Mouse (Mus musculus) T-cell, adult 2 months (primary cell): ENCODE results near the gene Iqsec2.

ENCODE experiments used
- DNase-seq: peaks from one replicate; pipeline ENCODE4 v3.0.0; 2022; ENCODE audit warnings: low spot score

Gene Iqsec2

DNA sequence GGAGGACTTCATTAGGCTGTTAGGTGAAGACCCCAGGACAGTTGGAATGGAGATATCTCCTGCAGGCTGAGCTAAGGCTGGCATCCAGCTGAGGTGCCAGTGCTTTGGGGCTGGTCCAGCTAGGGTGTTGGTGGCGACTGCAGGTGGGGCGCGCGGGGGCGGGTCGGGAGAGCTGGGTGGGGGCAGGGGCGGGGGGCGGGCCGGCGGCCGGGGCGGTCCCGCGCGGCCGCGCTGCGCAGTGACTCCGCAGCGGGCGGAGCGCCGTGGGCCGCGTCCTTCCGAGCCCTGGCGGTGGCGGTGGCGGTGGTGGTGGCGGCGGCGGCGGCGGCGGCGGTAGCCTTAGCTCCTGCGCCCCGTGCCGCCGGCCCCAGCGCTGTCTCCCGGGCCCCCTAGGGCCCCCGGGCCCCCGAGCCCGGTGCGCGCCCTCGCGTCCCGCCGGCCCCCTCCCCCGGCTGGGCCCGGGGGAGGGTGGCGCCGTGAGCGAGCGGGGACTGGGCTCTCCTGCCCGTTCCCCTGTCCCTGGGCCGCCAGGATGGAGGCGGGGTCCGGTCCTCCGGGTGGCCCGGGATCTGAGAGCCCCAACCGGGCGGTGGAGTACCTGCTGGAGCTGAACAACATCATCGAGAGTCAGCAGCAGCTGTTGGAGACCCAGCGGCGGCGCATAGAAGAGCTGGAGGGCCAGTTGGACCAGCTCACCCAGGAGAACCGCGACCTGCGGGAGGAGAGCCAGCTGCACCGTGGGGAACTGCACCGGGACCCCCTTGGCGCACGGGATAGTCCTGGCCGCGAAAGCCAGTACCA is at the start of gene Iqsec2:
Gene Iqsec2 (plus strand): TSS at position 328 of the 801 bp plus-strand sequence.
- DNase-seq, result no peak

DNA sequence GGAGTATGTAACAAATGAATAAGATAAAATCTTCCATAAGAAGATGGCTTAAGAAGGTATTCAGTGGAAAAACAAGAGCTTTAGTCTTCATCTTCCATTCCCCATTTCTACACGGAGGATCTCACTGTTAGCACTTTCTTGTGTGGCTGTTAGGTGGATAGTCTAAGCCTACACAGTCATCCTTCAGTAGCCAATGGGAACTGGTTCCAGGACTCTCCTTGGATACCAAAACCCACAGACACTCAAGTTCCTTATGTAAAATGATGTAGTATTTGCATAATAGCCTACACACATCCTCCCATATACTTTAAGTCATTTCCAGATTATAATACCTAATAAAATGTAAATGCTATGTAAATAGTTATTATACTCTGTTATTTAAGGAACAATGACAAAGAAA is 46.5 kb upstream of the Iqsec2 start:
- DNase-seq, result no peak

DNA sequence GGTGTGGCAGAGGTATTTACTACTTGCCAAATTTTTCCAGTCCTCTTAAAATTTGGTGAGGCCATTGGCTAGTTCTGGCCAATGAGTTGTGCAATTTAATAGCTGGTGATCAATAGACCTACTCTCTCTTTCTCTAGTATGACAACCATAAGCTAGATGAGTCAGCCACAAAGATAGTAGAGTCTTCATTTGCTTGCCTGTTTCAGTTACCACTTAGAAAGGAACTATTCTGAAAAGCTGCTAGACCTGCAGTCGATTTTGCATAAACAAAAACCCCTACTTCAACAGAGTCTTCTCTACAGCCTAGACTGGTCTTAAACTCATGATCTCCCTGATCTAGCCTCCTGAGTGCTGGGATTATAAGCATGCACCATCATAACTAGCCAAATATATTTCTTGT is 22.4 kb upstream of the Iqsec2 start:
- no peak for DNase-seq

DNA sequence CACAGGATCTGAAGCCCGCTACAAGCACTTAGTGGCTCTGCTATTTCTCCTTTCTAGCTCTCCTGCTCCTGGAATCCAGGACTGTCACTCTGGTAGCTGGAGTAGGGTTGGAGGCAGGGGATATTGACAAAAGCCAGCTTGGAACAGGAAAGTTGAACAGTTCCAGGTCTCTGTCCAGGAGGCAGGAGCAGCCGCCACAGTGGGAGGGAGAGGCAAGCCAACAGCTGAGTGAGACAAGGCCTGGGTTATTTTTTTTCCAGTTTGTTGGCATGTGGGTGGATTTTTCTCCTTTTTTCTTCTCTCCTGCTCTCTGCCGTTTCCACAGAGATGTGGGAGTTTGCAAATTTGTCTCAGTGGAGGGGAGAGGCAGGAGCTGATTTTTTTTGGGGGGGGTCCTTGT is 13.3 kb upstream of the Iqsec2 start:
- DNase-seq, result no peak

DNA sequence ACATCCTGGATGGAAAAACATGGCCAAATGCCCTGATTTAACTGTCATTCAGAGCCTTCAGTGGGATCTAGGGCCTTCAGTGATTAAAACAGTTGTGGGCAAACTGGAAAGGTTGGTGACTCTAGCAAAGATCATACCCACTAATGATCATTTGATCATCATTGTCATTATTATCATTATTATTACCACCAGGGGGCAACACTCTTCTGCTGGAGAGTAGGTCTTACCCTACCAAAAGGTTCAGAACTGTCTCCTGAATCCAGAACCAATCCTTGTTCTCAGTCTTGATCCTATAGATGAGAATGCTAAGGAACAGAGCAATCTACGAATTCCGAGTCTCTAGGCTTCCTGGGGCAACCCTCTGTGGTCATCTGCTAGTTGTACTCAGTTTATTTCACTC is 12.0 kb upstream of the Iqsec2 start:
- no peak for DNase-seq

DNA sequence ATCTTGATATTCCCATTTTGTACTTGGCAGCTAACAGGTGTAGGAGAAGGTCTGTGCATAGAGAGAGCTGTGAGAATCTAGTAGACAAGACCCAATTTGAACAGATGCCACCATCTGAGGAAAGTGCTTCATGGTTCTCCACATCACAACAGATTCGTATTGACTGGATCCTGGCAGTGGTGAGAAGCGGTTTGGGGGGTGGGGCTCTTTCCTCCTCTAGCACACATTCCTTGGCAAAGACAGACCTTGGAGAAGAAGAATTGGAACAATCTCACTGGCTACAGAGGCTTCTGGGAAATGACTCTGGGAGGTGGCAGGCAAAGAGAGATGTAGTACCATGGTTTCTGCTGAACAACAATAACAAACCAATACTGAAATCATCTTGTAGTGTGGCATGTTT is 8.9 kb upstream of the Iqsec2 start:
- DNase-seq, result no peak

DNA sequence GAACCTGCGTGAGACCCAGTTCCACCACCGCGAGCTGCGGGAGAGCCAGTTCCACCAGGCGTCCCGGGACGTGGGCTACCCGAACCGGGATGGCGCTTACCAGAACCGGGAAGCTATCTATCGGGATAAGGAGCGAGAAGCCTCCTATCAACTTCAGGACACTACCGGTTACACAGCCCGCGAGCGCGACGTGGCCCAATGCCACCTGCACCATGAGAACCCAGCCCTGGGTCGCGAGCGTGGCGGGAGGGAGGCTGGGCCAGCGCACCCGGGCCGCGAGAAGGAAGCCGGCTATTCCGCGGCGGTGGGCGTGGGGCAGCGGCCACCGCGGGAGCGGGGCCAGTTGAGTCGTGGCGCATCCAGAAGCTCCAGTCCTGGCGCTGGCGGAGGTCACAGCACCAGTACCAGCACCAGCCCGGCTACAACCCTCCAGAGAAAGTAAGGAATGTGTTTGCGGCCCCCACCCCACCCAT is 710 bp downstream of the Iqsec2 start:
- no peak for DNase-seq

DNA sequence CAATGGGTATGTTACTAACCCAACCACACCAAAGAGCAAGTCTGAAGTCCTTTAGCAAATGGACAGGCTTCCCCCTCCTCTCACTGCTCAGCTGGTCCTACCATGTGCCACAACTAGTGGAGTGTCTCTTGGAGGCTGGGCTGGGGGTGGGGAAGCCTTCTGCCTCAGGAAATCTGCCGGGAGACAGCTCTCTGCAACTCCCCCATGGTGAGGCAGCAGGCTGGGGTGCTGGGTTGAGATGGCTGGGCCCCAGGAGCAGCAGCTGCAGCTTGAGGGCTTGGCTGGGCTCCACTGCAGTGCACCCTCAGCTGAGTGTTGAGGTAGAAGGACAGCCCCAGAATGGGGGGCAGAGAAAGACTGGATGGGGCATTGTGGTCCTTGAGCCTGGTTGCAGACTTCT is 2.1 kb downstream of the Iqsec2 start:
- no peak for DNase-seq

DNA sequence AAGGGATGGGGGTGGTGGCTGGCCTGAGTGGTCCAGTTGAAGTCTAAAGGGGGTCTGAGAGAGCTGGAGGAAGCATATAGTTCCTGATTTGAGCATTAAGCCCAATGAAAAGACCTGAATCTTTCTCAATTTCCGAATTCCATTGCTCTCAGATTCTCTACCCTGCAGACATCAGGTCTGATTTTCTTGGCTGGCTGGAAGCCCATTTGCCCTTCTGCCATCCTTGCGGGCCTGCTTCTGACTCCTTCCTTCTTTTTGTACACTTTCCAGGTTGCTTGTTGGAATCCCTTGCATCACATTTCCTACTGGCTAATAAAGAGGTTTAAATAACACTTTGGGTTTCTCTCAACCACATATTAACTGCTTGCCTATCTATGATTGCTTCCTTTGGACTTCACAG is 2.6 kb downstream of the Iqsec2 start:
- no peak for DNase-seq

DNA sequence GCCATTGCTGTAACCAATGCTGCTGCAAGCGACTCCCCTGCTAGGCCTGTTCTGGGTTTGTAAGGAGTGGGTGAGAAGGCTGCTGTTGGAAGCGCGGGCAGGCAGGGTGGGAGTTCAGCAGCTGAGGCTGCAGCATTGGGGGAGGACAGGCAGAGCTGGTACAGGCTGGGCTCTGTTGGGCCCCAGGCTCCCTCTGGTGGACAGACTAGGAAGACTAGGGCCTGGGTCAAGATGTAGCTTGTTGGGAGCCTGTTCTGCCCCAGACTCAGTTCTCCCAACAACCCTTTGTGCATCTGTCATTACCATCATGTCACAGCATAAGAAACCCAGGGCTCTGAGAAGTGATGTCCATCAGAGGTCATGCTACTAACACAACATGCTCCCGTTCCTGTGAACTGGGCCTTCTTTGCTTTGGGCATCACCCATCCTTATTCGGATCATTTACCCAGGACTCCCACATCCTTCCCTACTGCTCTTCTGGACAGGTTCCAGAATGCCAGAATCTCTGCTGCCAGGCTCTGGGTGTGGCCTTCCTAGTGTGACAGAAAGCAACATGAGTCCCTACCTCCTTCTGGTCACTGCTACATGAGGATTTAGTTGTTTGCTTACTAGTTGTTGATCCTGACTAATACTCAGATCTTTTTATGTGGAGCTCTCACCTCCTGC is 3.5 kb downstream of the Iqsec2 start:
- DNase-seq, result peak; percentile 31

DNA sequence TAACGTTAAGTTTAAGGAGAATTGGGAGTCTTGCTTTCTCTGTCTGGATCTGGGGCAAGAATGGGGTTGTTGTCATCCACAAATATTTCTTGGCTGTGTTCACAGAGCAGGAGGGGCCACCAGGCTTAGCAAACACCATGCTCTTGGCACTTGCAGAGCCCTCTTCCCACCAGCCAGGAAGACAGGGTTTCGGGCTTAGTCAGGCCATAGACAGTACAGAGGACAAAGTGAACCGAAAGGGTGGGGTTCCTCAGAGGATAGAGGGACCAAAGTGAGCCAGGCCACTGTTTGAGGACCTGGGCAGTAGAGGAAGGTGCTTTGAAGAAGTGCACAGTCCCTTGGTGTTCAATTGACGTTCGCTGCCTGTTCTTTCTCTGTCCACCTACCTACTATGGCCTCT is 4.6 kb downstream of the Iqsec2 start:
- no peak for DNase-seq

DNA sequence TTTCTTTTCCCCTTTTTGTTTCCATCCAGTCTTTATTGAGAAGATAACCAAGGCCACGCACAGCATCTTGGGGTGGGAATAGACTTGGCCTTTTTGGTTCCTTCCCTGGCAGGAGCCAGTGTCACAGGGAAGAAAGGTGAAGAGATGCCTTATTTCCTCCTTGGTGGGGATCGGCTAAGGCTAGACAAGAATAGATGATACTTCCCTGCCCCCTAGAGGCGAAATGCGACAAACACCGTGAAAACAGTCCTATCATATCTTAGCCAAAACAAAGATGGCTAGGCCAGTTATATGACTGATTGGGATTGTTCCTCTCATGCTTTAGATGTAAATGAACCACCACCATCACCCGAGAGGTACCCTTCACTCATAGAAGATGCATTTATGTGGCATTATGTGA is 7.6 kb downstream of the Iqsec2 start:
- DNase-seq, result peak; percentile 25

DNA sequence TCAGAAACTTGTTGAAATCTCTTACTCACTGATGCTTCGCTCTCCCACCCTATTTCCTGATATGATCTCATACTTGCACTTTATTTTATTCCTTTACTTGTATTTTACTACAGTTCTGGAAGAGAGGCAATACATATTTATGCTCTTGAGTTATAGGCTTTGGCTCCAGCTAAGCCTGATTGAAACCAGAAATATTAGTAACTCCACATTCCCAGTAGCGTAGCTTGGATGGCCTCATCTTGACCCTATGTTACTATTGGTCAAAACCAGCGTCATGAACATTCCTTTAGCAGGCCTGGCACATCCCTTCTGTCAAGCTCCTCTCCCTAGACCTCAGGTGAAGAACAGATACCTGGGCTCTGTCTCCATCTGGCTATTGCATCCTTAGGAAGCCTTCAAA is 14.2 kb downstream of the Iqsec2 start:
- no peak for DNase-seq

DNA sequence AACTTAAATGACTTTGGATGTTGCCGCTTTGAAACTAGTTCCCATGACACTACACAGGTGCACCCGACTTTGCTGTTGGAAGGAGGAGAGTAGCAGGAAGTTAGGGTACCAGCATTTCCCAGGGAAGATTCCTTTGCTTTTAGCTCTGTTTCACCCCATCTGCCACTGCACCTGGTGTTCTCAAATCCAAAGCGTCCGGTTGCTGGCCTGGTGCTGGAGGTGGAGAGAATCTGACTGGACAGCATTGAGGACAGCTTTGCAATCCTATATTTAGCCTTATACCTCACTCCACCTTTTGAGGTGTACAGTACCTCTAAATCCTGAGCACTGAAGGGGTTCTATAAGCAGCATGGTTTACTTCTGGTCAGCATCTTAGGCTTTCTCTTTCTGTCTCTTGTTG is 17.3 kb downstream of the Iqsec2 start:
- DNase-seq, result no peak

DNA sequence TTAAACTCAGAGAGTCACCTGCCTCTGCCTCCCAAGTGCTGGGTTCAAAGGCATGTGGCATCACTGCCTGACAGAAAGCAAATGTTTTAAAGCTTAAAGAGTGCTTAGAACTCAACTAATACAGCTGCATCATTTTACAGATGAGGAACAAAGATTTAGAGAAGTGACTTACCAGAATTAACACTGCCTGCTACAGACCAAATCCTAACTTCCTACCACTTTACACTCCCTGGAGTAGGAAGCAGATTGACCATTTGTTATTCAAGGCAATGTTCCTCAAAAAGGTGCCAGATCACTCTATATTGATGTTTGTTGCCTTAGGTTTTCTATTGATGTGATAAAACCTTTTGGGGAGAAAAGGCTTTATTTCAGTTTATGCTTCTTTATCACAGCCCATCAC is 20.0 kb downstream of the Iqsec2 start:
- no peak for DNase-seq

DNA sequence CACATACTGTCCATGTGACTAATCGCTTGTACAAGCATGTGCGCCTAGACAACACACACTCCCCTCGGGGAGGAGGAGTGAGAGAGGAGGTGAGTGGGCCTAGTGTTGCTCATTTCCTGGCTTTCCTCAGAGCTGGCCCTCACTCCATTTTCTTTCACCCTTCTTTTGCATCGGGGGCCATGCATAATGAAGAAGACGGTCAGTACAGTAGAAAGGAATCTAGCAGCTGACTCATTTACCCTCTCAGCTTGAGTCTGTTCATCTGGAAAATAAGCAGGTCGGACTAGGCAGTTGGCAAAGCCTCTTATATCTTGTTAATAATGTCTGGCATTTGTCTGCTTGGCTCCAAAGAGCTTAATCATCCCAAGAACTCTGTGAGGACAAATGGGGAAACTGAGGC is 22.1 kb downstream of the Iqsec2 start:
- DNase-seq, result no peak

DNA sequence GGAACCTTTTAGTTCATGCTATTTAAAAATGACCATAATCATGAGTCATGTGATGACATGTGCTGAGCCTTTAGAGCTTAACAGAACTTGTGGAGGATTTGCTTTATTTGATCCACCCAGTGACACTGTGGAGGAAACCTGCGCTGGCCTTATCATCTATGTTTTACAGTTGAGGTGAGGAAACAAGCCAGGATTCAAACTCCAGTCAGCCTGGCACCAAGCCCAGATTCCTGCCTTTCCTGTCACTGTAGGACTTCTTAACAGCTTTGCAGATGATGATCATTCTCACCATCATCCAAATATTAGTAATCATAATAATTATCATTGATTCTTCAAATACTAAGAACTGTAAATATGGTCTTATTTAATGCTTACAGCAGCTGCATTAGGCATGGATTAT is 24.5 kb downstream of the Iqsec2 start:
- DNase-seq, result no peak

DNA sequence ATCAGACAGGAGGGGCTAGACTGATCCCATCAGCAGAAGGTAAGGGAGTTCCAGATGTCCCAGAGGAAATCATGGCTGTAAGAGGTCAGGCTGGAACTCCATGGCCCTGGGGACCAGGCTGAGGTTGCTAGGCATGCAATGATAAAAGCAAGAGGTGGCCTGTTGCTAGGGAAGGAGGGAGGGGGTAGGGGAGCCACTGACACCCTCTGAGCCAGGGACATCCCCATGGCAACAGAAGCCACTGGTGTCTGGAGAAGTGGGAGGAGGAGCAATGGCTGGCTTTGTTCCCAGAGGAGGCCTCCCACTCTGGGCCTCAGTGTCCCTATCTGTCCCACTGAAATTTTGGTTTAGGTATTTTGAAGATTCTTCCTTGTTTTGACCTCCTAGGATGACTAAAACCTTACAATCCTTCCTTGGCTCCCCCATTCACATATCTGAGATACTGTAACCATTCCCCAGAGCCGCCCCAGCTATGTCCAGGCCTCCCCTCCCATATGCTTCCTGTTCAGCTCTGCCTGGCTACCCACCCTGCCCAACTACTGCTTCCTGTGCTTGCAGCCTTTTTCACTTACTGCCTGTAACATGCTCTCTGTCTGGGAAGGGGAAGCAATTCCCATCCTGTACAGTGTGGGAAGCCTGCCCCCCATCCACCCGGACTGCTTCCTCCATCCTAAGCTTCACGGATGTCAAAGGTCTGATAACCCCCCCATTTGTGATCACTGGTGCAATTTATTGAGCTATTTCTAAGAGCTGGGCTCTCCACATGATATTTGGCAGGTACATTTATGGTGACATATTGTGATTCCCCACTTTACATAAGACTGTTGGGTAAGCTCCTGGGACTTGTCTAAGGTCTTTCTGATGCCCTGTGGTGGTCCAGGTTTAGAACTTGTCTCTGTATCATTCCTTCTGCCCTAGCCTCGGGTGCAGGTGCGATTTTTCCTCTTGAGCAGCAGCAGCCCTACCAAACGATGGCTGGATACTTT is 27.3 kb downstream of the Iqsec2 start:
- no peak for DNase-seq

DNA sequence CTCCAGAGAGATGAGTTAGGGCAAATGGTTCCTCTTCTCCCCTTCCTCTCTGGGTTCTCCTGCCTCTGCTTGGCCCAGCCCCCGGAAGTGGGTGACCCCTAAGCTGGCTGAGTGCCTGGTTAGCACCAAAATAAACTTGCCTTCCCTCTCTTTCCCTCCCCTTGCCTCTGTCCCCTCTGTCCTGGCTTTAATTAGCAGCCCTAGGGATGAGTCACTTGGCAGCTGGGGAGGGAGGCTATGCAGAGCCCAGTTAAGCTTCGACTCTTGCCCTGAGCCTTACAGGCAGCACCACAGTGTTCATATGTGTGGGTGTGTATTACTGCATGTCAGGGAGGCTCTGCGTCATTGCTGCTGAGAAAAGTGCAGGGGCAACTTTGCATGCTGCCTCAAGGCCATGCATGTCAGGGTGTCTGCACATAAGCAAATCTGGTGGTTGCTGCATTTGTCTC is 28.4 kb downstream of the Iqsec2 start:
- DNase-seq, result no peak

DNA sequence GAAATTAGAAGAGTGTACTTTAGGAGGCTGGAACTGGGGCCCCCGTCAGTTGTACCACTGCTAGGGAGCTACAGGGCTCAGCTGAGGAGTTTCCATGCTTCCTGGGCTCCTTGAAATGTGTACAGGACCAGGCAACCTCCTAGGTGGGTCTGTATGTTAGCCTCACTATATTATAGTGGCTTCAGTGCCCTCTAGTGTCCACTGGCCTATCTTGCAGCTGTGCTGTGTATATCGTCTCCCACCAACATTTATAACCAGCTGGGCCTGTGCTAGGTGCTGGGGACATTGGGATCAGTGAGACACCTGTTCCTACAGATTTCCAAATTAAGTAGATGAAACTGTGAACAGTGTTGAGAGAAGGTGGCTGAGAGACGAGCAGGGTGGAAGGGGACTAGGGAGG is 31.2 kb downstream of the Iqsec2 start:
- DNase-seq, result no peak

DNA sequence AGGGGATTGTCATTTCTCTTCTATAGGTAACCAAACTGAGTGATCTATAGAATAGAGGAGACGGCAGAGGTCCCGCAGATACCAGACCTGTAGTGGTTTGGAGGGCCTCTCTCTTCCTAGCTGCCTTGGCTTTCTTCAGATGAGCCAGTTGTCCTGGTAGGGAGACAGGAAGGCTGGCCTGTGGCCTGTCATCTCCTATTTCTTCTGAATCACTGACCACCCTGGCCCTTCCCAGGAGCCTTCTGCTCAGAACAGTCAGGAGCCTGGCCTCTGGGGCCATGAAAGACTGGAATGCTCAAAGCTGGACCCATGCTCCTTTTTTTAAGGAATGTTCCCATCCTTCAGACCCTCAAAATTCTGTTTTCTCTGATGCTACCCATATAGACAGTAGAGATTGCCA is 33.8 kb downstream of the Iqsec2 start:
- DNase-seq, result no peak

DNA sequence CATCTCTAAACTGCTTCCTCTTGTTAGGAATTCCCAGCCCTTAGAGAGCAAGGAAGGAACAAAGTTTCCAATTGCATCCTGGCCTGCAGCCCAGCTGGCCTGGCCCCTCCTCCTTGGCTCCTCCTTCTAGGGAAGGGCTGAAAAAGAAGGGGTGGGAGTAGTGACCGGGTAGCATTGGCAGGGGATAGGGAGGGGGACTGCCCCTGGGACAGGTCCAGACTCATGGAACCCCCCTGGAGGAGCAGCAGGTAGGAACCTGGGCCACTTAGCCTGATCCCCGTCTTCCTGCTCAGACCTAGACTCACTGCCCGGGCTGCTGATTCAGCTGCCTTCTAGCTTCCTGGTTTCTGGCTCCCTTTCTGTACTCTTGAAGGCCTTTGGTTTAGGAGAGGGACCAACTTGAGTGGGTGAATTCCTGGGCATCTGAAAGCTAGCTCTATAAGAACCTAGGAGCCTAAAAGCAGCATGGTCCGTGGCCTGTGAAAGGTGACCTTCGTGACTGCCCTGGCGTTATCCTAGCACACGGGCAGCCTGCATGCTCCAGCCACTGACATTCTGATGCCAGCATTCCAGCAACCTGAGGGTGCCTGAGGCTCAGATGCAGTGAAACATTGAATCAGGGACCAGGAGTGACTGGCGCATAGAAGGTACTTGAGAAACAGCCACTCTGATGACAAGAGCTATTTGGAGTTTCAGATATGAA is 34.9 kb downstream of the Iqsec2 start:
- no peak for DNase-seq
